Mouse (Mus musculus): ENCODE results near the gene Gstt1.
"Not testable (repeated sequence)": the region's sequence is repeated elsewhere in the genome, so short reads cannot be mapped to it uniquely, and the experiment has no call there.

Gstt1 gene

DNA sequence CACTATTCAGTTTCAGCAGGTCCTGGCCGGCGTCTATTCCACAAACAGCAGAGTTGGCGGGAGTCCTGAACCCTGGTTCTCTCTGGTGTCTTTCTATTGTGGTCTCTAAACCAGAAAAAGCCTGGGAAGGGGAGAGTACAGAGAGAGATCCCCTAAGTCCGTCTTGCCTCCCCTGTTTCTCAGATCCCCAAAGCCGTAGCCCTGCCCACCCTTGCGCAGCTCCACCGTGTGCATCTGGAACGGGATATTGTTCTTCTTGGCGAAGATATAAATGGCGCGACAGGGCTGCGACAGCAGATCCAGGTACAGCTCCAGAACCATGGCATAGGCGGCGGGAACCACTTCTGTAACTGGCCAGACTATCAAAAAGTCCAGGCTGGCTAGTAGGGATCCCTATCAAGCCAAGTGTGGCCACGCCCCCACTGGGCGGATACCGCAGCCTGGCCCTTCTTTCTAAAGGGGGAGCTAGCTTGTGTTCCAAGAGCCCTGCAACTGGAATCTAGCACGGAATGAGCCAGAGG lies at the start of gene Gstt1:
TSS of gene Gstt1 (minus strand) at position 409 of the 521 bp plus-strand sequence.
- peak; percentile 39 for DNase-seq (ENCODE audit: low spot score)

DNA sequence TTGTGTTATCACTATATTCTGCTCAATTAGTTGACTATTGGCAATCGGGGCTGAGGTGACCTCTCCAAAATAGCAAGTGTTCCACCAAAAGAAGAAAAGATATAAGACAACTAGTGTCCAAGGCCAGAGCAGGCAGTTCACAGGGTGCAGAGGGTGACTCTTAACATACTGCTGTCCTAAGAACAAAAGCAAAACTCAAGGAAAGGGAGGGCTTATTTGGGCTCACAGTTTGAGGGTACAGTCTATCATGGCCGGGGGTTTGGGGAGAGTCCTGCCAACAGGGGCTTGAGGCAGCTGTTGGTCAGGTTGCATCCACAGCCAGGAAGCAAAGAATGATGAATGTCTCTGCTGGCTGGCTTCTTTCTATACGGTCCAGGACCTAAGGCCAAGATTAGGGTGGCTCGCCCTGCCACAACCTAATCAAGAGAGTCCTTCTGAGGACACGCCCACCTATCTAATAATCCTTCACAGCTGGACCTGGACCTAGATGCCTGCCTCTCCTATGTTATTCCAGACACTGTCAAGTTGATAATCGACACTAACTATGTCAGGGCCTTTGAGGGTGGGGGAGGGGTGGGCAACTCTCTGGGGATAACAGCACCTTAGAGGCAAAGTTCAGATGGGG lies 47.0 kb upstream of the Gstt1 start:
- DNase-seq (ENCODE audit: low spot score), result no peak

DNA sequence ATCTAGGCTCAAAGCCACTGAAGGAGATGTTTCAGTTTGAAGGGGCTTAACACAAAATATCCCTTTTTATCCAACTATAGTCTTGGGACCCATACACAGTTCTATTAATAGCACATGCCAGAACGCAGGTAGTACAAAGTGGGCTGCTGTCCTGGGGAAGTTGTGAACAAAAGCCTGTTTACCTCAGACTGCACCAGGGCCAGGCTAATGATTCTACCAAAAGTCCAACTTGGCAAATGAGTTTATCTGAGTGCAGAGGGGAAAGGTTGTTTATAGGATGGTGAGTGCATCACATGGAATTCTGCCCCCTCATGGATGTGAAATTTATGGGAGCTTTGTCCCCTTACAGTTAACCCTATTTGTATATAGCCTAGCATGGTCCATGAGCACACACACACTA lies 46.4 kb upstream of the Gstt1 start:
- no peak for DNase-seq (ENCODE audit: low spot score)

DNA sequence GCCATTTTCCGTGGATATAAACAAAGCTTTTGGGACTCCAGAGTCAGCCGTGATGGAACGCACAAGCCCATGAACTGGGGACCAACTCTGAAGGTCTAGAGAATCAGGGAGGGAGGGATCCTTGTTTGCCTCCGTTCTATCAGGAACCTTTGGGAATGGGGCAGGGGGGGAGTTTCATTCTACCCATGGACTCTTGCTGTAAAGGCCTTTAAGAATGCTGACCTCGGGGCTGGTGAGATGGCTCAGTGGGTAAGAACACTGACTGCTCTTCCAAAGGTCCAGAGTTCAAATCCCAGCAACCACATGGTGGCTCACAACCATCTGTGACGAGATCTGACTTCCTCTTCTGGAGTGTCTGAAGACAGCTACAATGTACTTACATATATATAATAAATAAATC lies 45.5 kb upstream of the Gstt1 start:
- not testable (repeated sequence) for DNase-seq (ENCODE audit: low spot score)

DNA sequence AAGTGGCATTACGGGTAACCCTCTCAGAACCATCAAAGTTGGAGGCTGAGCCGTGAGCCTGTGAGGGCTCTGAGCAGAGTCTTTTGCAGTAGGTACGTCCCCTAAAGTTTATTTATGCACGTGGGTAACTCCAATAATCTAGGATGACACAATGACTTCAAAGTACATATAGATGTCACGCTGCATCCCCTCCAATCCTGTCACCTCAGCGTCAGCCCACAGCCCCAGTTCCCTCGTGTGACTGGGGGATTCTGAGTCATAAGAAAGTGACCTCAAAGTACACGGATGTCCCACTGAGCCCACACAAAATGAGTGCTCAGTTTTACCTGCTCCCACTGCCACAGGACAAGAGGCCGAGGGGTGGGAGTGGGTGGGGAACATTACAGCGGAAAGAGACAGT lies 40.7 kb upstream of the Gstt1 start:
- no peak for DNase-seq (ENCODE audit: low spot score)

DNA sequence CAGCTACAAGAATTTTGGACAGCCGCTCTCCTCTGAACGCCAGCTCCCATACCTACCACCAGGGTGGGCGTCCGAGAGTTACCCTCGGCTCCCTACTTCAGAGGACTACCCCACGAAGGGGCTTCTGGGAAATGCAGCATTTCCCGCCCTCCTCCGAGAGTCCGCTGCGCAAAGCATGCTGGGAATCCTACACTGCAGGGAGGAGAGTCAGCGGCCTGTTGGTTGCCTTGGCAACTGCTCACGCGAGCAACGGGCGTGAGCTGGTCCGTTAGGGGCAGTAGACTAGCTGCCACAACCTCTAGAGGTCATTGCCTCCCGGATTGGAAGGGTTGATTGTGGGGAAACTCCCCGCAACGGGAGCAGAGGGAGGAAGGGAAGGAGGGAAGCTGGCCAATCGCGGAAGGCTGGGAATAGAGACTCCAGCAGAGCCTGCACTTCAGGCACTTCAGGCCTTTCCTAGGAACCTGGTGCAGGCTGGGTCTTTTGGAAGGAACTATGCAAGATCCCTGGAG lies 38.9 kb upstream of the Gstt1 start, which contains the start of gene Gstt2:
TSS of gene Gstt2 (minus strand) at position 177 of the 512 bp plus-strand sequence.
- peak; percentile 93 for DNase-seq (ENCODE audit: low spot score)

DNA sequence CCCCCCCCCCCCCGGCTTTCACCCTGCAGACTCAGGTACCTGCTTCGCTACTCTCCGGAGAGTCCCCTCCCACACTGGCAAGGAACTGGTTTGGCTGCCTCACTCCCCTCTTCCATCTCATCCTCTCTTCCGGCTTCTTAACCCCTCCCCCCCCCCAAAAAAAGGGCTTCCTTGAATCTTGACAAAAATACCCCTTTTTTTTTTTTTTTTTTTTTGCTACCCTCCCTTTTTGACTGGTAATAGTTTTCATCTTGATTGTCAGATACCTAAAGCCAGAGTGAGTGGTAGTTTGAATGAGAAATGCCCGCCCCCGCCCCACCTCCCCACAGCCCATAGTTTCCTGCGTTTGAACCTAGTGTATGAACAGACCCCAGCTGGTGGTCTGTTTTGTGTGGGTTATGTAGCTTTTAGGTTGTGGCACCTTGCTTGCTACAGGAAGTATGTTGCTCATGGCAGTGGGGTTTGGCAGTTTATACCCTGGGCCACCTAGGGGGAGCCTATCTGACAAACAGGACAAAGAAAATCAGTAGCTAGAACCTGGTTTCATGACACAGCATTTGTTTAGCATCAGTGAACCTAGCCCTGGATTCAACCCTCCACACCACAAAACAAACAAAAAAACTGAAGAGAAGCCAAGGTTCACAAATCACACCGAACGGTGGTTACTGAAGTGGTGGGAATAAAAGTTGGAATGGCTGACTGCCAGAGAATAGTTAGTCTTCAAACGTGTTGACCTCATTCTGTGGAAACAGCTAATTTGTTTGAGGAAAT lies 37.6 kb upstream of the Gstt1 start:
- DNase-seq (ENCODE audit: low spot score), result no peak

DNA sequence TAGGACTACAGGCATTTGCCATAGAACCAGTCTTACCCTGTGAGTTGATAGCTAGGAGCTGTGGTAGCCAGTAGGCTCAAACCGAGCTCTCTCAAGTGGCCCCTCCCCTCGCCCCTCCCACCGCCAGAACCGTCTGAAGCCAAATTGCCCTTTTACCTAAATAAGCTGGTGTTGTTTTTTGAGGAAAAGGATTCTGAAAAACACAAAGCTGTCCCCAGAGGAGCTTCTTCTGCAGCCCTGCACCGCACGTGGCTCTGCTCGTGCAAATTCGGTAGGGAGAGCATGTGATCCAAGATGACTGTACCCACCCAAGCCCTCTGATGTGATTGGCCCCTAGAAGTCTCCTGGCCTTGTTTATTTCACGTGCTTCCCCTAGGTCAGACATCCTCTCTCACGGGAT lies 36.9 kb upstream of the Gstt1 start:
- DNase-seq (ENCODE audit: low spot score), result peak; percentile 46

DNA sequence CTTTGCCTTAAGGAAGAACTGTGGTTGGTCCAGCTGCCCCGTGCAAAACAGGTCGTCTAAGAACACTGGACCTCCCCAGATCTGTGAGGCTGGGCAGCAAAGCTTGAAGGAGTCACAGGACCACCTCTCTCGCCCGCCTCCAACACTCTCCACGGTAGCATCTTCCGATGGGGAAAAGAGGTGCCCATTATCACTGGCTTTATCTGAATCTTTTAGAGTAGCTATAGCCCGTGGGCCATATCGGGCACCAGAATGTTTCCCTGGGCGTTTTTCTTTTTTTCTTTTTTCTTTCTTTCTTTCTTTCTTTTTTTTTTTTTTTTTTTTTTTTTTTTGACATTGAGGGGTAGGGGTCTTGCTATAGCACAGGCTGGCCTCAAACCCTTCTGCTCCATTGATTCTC lies 36.3 kb upstream of the Gstt1 start:
- no peak for DNase-seq (ENCODE audit: low spot score)

DNA sequence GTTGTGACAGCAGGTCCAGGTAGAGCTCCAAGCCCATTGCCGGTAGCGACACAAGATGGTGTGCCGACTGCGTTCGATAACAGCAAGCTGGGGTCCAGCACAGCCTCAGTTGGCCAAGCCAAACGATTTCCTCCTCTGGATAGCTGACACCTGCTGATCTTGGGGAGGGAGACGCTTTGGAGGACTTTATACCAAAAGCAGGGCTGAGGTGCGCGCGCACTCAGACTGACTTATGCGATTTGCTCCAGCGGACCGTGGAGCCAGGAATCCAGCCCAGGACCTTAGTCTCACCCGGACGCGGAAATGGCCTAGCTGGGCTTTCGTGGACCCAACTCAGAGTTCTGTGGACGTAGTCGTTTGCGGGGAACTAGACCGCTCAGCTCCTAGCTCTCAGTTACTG lies 35.9 kb upstream of the Gstt1 start:
- DNase-seq (ENCODE audit: low spot score), result peak; percentile 68

DNA sequence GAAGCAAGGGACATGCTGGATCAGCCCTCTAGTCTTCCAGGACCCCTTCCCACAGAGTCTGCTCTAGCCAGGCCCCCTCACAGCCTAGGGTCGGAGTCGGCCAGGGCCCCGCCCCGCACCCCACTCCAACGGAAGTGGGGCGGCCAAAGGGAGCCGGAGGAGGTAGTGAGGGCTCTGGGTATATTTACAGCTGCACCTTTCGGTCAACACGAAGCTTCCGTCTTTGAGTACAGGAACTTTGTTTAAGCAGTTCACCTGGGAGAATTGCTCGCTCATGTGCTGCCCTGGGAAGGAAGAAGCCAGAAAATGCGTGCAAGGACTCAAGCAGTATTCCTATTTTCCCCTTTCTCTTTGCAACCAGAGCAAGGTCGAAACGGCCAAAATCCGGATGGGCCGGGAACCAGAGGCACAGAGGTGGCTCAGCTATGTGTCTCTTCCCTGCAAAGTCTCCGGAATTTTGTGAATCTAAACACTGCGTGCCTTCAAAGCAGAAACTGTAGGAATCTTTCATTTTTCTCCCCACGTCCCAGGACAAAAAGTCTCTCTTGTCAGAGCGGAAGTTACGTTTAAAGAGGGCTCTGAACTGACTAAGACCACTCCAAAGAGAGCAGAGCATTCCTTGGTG lies 35.2 kb upstream of the Gstt1 start:
- peak; percentile 37 for DNase-seq (ENCODE audit: low spot score)

DNA sequence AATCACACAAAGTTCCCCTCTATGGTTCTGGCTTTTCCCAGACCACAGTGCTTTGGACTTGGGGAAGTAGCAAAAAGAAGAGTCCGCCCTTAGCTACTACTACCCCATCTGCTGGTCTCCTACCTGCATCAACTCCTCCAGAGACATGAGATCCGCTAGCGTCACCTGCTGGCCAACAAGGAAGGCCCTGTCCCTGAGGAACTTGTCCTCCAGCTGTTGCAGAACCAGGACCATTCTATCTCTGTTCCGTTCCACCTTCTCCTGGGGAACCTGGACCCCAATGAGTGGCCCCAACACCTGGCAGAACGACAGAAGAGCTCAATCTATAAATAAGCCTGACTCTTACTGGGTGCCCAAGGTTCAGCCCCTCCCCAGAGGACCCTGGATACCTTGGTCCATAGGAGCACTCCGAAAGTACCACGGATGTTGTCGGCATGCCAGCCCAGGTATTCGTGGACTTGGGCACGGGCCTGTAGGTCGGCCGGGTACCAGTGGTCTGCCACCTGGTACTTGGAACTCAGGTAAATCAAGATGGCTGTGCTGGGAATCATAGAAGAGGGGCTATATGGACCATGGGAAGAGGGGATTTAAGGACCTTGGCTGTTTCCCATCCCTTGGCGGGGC lies 34.0 kb upstream of the Gstt1 start:
- DNase-seq (ENCODE audit: low spot score), result peak; percentile 50

DNA sequence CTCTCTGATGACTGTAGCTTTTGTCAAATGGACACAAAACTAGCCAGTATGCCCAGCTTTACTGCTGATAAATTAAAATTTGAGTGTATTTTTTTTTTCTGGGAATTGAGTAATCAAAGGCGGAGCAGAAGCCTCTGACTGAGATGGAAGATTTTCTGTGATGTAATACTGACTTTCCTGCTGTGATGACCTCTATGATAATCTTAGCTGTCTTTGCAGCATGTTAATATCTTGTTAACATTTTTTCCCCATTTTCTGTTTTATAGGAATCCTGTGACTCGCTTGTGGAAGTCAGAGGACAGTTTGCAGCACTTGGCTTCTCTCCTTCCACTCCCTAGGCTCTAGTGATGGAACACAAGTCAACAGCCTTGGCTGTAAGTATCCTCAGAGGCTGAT lies 31.9 kb upstream of the Gstt1 start:
- no peak for DNase-seq (ENCODE audit: low spot score)

DNA sequence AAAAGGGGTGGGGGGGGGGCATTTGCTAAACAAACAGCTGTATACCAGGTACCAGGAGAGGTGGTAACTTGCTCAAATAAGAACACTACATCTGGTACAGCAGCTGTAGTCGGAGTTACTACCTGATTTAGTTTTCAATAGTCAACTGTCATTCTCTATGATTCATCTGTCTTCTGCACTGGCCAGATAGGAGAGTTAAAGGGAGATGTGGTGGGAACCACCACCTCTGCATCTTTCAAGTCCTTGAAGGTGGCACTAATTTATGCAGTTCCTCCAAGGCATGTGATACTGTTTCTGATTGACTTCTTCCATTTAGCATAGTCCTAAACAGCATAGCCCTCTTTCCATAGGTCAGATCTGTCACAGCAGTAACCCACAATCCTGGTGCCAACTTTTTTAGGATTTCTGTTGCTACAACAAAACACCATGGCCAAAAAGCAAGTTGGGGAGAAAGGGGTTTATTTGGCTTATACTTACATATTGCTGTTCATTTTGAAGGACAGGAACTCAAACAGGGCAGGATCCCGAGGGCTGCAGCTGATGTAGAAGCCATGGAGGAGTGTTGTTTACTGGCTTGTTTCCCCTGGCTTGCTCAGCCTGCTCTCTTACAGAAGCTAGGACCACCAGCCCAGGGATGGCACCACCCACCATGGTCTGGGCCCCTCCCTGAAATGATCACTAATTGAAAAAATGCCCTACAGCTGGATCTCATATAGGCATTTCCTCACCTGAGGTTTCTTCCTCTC lies 31.3 kb upstream of the Gstt1 start:
- no peak for DNase-seq (ENCODE audit: low spot score)

DNA sequence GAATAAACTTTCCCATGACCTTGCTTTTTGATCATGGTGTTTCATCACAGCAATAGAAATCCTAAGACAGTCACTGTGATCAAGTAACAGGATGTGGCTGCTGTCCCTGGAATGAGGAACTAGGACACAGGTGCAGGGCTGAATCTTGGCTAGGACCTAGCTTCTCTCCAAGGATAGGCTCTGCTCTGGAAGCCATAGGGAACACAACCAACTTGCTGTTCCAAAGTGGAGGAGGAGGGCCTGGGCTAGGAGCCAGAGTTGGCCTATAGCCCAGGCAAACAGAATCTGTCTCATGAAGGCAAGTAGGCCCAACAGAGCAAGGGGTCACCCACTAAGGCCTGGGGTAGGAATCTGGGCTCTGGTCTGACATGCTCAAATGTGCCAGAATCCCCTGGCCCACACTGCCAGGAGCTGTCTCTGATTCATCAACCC lies 30.1 kb upstream of the Gstt1 start:
- DNase-seq (ENCODE audit: low spot score), result peak; percentile 31

DNA sequence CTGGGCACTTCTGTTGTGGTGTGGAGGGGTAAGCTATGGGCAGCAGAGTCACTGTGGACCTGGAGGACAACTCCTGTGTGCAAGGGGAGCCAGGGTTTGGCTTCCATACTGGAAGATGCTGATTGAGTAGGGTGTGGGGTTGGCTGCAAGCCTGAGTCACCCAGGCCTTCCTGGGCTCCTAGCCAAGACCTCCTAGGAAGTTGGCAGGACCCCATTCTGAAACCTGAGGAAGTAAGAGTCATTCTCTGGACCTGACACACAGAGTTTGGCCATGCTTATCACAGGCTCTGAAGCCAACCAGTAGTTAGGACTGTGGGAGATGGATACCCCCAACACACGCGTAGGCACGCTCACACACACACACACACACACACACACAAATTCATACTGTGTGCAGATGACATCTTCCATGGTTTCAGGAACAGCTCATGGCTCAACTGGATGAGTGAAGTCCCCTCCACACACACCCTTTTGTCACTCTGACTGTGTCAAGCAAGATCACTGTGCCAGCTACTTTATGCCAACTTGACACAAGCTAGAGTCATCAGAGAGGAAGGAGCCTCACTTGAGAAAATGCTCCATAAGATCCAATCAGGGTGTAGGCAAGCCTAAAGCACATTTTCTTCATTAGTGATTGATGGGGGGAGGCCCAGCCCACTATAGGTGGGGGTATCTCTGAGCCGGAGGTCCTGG lies 29.4 kb upstream of the Gstt1 start:
- no peak for DNase-seq (ENCODE audit: low spot score)

DNA sequence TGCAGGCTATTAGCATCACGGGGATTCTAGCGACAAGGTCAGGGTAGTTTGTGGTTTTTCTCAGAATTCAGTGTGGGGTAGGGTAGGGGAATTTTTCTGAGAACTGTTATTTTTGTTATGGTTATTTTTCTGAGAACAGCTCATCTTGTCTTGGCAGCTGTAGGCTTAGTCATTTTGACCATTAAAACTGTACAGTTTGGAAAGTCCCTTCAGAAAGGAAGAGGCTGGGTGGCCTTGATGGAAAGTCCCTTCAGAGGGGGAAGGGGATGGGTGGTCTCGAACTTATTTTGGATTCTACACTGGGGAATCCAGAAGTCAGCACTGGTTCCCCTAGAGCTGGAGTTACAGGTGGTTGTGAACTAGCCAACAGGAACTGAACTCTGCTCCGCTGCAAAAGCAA lies 26.1 kb upstream of the Gstt1 start:
- DNase-seq (ENCODE audit: low spot score), result no peak

DNA sequence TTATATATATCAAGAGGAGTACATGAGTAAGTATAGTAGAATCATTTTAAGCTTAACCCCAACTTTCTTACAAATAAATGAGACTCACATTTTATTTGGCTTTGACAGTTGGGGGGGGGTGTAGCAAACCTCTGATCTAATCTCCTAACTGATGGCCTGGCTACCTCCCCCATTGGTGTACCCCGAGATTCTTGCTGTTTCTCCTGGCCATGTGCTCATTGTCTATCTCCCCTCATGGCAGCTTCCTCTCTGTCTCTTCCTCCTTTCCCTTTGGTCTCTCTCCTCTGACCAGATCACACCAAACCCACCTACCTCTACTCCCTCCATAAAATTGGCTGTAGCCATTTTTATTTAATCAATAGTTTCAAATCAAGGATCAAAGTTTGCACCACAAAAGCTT lies 25.4 kb upstream of the Gstt1 start:
- no peak for DNase-seq (ENCODE audit: low spot score)

DNA sequence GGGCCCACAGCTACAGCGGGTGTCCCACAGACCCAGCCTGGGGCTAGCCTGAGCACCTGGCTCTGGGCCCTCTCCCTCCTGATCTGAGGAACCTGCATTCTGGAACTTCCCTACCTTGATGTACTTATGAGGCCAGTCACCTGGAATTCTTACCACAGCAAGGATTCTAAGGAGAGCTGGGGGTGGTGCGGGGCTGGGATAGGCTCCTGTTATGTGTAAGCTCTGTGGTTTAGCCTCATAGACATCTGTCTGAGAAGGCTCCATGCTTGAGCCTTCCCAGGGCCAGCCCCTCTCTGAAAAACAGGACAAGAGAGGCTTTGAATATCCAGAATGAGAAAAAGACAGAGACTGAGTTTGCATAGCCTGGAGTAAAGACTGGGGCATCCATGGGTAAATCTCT lies 24.1 kb upstream of the Gstt1 start, which contains the start of gene Gstt4:
TSS of gene Gstt4 (minus strand) at position 101 of the 400 bp plus-strand sequence.
- DNase-seq (ENCODE audit: low spot score), result no peak

DNA sequence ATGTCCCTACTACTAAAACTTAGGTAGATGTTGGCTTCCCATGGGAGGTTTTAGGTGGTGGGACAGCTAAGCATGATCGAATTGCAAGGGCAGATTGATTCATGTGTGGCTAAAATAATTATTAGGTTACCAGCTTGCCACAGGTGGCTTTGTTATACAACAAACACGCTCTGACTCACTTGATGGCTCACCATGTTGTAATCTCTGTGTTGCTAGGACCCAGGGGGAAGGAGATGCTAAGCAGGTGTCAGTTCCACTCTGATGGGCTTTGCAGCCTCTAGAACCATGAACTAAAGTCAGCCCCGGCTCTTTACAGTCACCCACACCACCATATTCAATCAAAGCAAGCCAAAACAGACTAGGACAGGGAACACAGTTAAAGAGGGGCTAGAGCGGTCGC lies 21.5 kb upstream of the Gstt1 start:
- no peak for DNase-seq (ENCODE audit: low spot score)

DNA sequence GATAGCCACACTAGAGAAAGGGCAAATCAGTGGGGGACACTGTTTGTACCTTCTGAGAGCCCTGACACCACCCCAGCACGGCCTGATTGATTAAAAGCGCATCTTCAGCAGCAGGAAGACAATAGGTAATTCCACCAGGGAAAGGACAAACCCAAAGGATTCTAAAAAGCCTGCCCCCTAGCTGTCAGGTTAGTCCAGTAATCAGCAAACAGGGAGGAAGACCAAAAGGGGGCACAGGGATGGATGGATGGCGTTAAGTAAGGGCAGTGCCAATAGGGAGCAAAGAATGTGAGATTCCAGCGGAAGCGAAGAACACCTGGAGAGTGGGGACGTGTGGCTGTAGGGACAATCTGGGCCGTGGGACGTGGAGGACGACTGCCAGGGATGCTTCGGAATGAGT lies 20.3 kb upstream of the Gstt1 start:
- DNase-seq (ENCODE audit: low spot score), result no peak

Data from testis, postnatal 14 days (tissue).